Mouse (Mus musculus): Measurements from ENCODE around the gene Arl8b.
"Not testable (repeated sequence)": the region's sequence is repeated elsewhere in the genome, so short reads cannot be mapped to it uniquely, and the experiment has no call there.

The Arl8b gene

GRCm38 (mm10) chr6:108837081-108837480 is 54.2 kb downstream of the Arl8b start:
- no peak for DNase-seq

GRCm38 (mm10) chr6:108837958-108838357 is 55.1 kb downstream of the Arl8b start:
- DNase-seq, result peak; percentile 58

GRCm38 (mm10) chr6:108839432-108839831 is 56.5 kb downstream of the Arl8b start:
- DNase-seq, result peak; percentile 63

- no peak for DNase-seq
Measured at GRCm38 (mm10) chr6:108840861-108841640, 58.2 kb downstream of the Arl8b start.

DNA sequence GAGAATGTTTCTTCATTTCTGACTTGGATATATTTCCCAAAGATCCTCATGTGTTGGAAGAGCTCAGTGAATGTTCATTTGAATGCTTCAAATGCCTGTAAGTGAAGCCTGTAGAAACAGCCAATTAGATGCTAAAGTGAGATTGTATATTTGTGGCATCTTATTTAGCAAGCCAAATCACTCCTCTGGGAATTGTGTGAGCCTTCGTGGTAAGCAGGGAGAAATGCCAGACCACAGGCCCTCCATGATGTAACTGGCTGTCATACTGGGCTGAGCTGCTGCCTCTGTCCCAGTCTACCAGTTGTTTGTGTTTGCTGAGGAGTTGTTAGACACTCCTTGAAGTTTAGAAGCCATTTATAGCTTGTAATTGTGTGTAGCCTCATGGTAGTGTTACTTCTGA is 60.8 kb downstream of the Arl8b start:
- no peak for DNase-seq

GRCm38 (mm10) chr6:108844093-108844492 is 61.2 kb downstream of the Arl8b start:
- DNase-seq, result no peak

GRCm38 (mm10) chr6:108844771-108845170 is 61.9 kb downstream of the Arl8b start:
- no peak for DNase-seq

GRCm38 (mm10) chr6:108852088-108852670 is 69.3 kb downstream of the Arl8b start:
- DNase-seq, result no peak

DNA sequence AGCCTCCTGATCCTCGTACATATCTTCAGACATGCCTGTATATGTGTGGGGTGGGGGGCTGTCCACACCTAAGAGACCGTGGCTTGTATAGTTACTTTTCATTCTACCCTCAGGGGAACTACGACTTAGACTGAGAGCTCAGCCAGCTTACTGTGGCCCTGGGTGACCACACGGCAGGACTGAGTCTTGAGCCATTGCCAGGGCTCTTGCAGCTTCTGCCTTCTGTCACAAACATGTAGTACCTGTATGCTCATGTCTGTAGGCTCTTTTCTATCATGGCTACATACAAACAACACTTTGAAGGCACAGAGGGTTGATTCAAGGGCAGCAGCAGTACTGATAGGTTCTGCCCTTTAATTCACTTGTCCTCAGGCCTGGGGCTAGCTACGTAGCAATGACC is 70.1 kb downstream of the Arl8b start:
- DNase-seq, result no peak

DNA sequence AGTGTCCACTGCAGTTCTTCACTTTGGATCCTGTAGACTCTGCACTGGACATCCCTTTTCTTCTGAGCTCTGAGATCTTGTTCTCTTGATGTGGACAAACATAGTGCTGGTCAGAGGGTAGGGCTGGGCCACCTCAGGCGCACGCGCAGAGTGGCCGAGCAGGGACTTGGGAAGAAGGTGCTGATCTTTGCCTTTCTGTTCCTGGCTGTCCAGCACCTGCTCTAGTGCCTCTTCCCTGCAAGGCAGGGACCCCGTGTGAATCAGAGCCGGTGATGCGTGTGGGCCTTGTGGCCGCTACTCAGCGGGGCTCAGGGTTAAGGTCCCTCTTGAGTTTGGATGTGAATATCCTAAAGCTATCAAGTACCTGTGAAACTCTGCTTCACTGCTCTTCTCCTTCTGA is 75.7 kb downstream of the Arl8b start:
- no peak for DNase-seq

DNA sequence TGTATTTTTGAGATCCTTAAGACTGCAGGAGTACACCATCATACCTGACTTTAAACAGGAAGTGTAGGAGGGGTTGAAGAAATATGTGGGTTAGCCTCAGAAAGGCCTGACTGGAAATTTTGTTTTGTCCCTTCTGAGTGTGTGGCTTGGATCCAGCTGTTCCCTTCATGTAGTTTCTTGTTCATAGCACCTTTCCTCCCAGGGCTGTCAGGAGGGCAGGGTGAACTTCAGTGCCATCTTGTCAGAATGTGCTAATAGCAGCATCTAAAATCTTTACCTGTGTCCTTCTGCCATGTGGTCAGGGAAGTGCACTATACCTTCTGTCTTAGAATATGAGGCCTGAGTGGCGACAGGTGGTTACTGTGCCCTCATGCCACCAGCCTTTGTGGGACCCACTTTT is 78.3 kb downstream of the Arl8b start:
- no peak for DNase-seq

DNA sequence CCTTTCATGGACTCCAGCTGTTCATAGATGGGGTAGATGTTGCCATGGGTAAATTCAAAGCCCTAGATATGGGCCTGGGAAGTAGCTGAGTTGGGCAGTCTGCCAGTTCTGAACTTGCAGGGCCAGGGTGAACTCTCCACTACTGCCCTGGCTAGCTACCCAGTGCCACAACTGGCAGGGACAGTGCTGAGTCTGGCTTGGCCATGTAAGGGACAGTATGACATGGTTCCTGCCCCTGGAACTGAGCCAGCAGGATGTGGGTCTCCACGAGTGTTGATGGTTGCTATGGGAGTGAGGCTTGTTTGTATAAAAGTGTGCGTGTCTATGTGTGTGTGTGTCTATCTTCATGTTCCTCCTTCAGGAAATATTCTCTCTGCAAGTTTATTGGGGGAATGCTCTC is 79.6 kb downstream of the Arl8b start:
- no peak for DNase-seq

DNA sequence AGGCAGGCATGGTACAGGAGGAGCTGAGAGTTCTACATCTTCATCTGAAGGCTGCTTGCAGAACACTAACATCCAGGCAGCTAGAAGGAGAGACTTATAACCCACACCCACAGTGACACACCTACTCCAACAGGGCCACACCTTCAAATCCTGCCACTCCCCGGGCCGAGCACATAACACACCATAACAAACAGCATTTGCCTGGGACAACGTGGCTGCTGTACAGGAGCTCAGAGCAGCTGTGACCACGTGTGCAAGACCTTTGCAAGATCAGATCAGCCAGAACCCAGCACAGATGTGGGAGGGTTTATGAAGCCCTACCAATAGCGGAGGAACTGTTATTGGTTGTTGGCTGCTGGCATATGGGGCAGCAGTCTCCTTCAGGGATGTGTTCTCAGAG is 83.4 kb downstream of the Arl8b start:
- DNase-seq, result no peak

- not testable (repeated sequence) for DNase-seq
Measured at GRCm38 (mm10) chr6:108869031-108869430, 86.1 kb downstream of the Arl8b start.

DNA sequence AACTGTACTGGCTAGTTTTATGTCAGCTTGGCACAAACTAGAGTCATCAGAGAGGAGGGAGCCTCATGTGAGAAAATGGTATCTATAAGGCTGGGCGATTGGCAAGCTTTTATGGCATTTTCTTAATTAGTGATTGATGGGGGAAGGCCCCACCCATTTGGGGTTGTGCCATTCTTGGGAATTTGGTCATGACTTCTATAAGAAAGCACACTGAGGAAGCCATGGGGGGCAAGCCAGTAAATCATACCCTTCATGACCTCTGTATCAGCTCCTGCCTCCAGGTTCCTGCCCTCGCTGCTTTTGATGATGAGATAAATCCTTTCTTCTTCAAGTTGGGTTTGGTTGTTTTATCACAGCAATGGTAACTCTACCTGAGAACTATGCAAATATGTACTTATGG is 87.5 kb downstream of the Arl8b start:
- no peak for DNase-seq

- DNase-seq, result no peak
Measured at GRCm38 (mm10) chr6:108871251-108871650, 88.4 kb downstream of the Arl8b start.

All from thymus, postnatal 14 days (tissue).